Mouse (Mus musculus) cerebellum, postnatal 14 days (tissue): ENCODE measurements at regions not wholly inside any gene's neighbourhood (a gene's known extent, or its start where the extent isn't known, plus 50 kb on each side); places are given as distances from the start of the nearest gene placed in this dataset.

Source experiments
- DNase-seq, 2 experiments: peaks; one replicate each; pipeline ENCODE4 v3.0.0; 2021; ENCODE audit warnings: mixed read lengths in 2 of 2

DNA sequence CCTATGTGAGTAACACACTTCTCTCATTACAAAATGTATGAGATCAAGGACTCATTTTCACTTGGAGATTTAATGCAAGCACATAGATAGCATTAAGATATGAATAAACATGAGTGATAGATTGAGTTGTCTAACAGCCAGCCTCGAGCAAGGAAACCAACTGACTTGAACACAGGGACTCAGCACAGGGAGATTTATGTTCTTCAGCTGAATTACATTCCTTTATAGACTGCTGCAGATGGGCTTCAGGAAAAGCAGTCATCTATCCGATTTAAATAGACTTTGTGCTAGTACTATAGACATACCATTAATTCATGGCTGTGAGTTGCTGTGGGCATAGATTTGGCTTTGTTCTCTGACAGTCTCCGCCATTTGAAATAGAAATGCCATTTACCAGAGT, 661.9 kb downstream of the Cenpc1 start:
- no peak for DNase-seq

DNA sequence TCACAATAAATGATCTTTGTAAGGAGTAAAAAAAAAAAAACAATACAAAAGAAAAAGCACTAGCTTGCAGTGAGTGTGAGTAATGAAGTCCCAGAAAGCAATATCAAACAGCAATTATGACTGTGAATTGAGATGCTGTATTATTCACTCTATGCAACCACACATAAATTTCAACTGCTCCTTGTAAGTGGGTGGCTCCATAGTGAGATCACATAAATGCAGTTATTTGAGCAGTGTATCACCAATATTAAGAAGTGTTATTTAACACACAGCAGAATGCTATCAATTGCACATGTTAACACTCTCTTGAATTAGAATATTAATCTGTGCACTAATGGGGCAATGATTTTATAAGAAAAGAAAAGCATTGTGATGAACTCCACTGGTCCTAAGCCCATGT, 705.0 kb downstream of the Cenpc1 start:
- DNase-seq, result no peak

DNA sequence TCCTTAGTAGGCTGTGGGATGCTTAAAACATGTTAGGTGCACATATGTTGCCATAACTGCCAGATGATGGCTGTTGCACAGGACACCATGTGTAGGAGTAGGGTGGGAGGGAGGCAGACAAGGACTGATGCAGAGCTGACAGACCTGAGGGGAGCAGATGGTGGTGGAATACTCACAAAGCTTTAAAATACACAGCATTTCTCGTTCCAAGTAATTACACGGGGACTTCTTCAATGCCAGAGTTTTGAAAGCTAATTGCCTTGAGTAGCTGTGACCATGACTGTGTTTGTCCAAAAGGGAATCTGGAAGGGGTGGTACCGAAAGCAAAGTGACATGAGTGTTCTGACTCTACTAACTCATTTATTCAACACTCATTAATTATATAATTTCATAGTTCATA, 718.6 kb downstream of the Cenpc1 start:
- peak; percentile 16 to 37 for DNase-seq

DNA sequence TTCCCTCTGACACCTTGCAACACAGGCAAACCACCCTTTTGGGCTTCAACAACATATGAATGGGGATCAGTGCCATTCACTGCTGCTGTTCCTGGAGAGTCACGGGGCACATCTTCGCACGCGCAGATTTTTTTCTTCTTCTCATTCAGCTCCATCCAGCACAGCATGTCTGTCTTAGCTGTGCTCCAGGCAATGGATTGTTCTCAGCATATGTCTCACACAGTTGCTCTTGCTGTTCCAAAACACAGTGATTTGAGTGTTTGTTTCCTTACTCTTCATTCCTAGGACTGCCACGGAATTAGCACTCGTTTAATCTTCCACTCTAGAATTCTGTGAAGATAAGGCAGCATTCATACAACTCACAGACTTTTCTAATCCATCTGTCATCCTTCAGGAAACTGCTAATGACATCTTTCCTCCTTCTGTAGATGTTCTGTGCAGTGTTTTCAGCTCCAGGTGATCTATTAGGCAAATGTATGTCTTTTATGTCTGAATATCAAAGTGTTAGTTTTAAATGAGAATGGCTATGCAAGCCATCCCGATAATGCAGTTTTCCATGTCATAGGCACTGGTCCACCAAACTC, 719.2 kb downstream of the Cenpc1 start:
- DNase-seq, result peak; percentile 5 to 26

DNA sequence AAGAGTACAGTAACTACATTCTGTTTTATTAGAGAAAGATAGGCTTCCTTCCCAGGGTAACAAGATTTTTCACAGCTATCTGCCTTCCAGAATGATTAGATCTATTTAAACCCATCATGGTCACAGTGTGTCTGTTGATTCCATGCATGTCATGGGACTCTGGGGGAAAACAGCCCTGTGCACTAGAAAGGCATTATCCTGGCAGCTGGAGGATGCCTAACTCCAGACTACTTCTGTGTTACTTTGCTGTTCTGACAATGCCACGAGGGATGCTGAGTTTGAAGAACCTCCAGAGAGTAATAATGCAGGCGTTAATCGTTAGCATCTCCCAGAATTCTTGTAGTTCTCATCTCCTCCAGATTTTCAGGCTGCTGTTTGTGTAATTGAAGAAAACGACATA, 724.0 kb downstream of the Cenpc1 start:
- no peak for DNase-seq

DNA sequence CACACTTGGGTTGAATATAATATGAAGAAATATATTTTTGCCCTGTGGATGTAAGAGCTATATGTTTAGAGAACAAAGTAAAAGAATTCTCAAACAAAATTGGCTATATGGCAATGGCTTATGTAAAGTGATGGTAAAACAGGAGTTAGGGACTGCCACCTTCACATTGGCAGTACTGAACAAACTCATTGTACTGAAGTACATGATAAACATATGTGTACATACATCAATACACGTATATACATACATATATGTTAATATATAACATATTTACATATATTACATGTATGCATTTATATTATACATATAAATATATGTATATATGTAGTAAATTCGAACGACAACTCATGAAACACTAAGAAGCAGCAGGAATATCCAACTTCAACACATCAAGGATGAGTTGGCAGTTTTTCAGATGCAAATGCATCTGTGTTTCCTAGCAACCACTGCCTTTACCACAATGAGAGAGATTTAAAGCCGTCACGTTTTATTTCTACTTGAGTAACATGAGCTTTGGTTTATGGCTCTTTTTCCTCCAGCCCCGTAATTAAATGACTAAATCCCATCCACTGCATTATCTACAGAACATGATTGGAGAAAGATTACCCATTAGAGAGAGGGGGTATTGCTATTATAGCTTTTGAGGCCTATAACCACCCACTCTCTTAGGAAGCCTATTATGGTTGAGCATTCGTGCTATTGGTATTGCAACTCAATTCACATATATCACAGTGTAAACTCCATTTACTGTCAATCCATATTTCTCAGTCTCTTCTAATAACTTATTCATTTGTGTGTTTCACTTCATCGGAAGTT, 727.5 kb downstream of the Cenpc1 start:
- no peak for DNase-seq

DNA sequence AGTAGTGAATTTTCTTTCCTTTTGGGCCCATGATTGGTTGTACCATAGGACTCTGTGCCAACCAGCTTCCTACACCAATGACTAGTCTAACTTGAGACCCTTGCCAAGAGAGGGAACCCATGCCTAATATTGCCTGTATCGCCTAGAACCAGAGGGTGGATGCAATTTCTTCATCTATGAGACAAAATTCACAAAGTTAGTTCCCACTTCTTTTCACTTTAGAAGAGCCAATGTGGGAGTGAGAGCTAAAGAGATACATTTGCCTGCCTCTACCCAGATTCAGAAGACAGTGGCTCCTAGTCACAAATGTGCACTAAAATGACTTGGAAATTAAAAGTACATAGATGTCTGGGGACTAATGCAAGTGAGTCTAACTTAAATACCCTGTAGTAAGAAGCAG, 728.4 kb downstream of the Cenpc1 start:
- no peak for DNase-seq
